Mouse (Mus musculus) spleen, adult 2 months (tissue): ENCODE measurements at regions not wholly inside any gene's neighbourhood (a gene's known extent, or its start where the extent isn't known, plus 50 kb on each side); places are given as distances from the start of the nearest gene placed in this dataset.
A peak's percentile ranks its signal among the peaks of the same experiment; 100 is the strongest.

Source experiments
- DNase-seq, 2 experiments: peaks; one replicate each; pipeline versions ENCODE4 v3.0.0 to v3.0.0-alpha.2; 2012 to 2021; ENCODE audit warnings: low spot score in 2 of 2, low read depth in 1 of 2
- H3K27ac ChIP-seq: fragments of 200-500 bp; 2 replicates; pipeline ENCODE4 v1.5.1; 2012; ENCODE audit warnings: low read length, inconsistent platforms; ENCODE audit not compliant: insufficient read depth
- H3K27me3 ChIP-seq: fragments of 200-500 bp; 2 replicates; pipeline ENCODE4 v1.6.1; 2012; ENCODE audit warnings: mild to moderate bottlenecking, moderate library complexity, low read length, inconsistent platforms; ENCODE audit not compliant: control insufficient read depth, insufficient read depth
- H3K36me3 ChIP-seq: fragments of 200-500 bp; 2 replicates; pipeline ENCODE4 v1.6.1; 2012; ENCODE audit warnings: mild to moderate bottlenecking, low read length, inconsistent platforms; ENCODE audit not compliant: control insufficient read depth, insufficient read depth
- H3K4me1 ChIP-seq: fragments of 200-500 bp; 2 replicates; pipeline ENCODE4 v1.6.1; 2011; ENCODE audit warnings: inconsistent platforms; ENCODE audit not compliant: control insufficient read depth, insufficient read depth, insufficient read length
- H3K4me3 ChIP-seq: fragments of 200-500 bp; 2 replicates; pipeline ENCODE4 v1.5.1; 2011; ENCODE audit warnings: mild to moderate bottlenecking, inconsistent platforms; ENCODE audit not compliant: insufficient read depth, insufficient read length; ENCODE audit errors: extremely low read depth
- CTCF ChIP-seq: fragments of 200-500 bp; IDR thresholded peaks from 2 replicates; pipeline ENCODE4 v1.5.1; 2011; ENCODE audit warnings: mild to moderate bottlenecking, inconsistent platforms; ENCODE audit not compliant: insufficient read depth, insufficient read length, insufficient replicate concordance; ENCODE audit errors: extremely low read depth
- POLR2A ChIP-seq: fragments of 200-500 bp; IDR thresholded peaks from 2 replicates; pipeline ENCODE4 v1.6.1; 2011; ENCODE audit warnings: low read depth, low read length, inconsistent platforms
- WGBS: fragments of 180-500 bp; shearing (Covaris S2); methylation state at CpG from one replicate; pipeline ENCODE4 v1.1.7; 2018; 5-methylcytosine and 5-hydroxymethylcytosine counted together

- peak in 1 of 2 experiments; percentile 8 for DNase-seq
- H3K36me3 ChIP-seq, result no peaks in the 10 kb centered on the region
- H3K27ac ChIP-seq, result no peak overlapping the region
- H3K4me3 ChIP-seq, result no peak overlapping the region
- TF ChIP-seq POLR2A (no peak), CTCF (peak; percentile 34; the same call in 1 of the 2 replicates)
- H3K4me1 ChIP-seq, result no peaks in the 10 kb centered on the region
- H3K27me3 ChIP-seq, result no peaks in the 10 kb centered on the region
- under 1% methylated on average over 12 of the region's 12 CpGs for WGBS
Measured at GRCm38 (mm10) chr4:81178782-81179135, 263.9 kb downstream of the Mpdz start.

DNA sequence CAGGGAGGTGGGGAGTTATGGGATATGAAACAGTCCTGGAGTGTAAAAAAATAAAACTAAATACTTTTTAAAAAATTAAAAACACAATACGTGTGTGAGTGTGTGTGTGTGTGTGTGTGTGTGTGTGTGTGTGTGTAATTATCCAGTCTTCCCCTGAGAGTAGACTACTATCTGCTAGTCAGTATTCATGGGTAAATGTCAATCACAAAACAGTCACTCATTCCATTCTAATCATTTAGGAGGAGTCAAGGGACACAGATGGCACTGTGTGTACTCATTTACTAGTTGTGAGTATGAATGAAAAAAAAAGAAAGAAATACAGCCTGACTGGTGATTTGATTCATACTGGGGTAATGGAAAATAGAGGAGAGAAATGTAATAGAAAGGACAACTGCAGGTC lies 226.5 kb downstream of the Mpdz start:
- Histone ChIP-seq H3K4me1 (no peaks in the 10 kb centered on the region), H3K36me3 (no peaks in the 10 kb centered on the region), H3K27ac (no peak overlapping the region), H3K27me3 (no peaks in the 10 kb centered on the region), H3K4me3 (no peak overlapping the region)
- DNase-seq, result no peak
- 88% methylated on average over 1 of the region's 1 CpGs for WGBS
- TF ChIP-seq CTCF, result no peak
- TF ChIP-seq POLR2A, result no peak

DNA sequence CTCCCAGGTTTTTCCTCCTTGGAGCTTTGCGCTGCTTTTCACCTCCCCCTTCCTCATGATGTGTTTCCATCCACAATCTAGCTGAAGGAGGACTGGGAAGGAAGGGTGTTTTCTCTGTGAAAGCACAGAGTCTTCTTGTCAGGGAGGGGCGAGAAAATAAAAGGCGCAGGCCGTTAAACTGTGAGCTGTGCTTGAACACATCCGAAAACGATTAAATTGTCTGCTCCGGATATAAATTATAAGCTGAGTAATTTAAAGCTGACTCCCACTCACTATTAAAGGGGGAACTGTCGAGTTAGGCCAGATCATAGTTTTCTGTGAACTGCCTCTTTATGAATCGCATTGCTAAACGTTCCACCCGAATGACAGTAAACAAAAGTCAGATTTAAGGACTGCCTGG lies 224.6 kb downstream of the Mpdz start:
- Histone ChIP-seq H3K36me3 (no peaks in the 10 kb centered on the region), H3K27ac (no peak overlapping the region), H3K4me3 (no peak overlapping the region), H3K4me1 (no peaks in the 10 kb centered on the region), H3K27me3 (no peaks in the 10 kb centered on the region)
- DNase-seq, result no peak
- 87% methylated on average over 11 of the region's 11 CpGs for WGBS
- TF ChIP-seq CTCF, result no peak
- no peak for TF ChIP-seq POLR2A

GRCm38 (mm10) chr4:81222034-81222433 lies 220.6 kb downstream of the Mpdz start:
- no peak for DNase-seq
- Histone ChIP-seq H3K4me1 (no peaks in the 10 kb centered on the region), H3K27ac (no peak overlapping the region), H3K4me3 (no peak overlapping the region), H3K27me3 (no peaks in the 10 kb centered on the region), H3K36me3 (no peaks in the 10 kb centered on the region)
- TF ChIP-seq POLR2A, result no peak
- TF ChIP-seq CTCF, result no peak
- 84% methylated on average over 6 of the region's 6 CpGs for WGBS

GRCm38 (mm10) chr4:81222468-81223175 lies 220.0 kb downstream of the Mpdz start:
- DNase-seq, result no peak
- WGBS, result 57% methylated on average over 5 of the region's 5 CpGs
- H3K27me3 ChIP-seq, result no peaks in the 10 kb centered on the region
- no peak overlapping the region for H3K27ac ChIP-seq
- TF ChIP-seq POLR2A (no peak), CTCF (no peak)
- no peak overlapping the region for H3K4me3 ChIP-seq
- H3K36me3 ChIP-seq, result no peaks in the 10 kb centered on the region
- H3K4me1 ChIP-seq, result no peaks in the 10 kb centered on the region
